Mouse (Mus musculus) cerebellum, adult 18-20 months (tissue): ENCODE measurements at regions not wholly inside any gene's neighbourhood (a gene's known extent, or its start where the extent isn't known, plus 50 kb on each side); places are given as distances from the start of the nearest gene placed in this dataset.

Experiments
- DNase-seq, 2 experiments: peaks; one replicate each; pipeline ENCODE4 v3.0.0; 2021

DNA sequence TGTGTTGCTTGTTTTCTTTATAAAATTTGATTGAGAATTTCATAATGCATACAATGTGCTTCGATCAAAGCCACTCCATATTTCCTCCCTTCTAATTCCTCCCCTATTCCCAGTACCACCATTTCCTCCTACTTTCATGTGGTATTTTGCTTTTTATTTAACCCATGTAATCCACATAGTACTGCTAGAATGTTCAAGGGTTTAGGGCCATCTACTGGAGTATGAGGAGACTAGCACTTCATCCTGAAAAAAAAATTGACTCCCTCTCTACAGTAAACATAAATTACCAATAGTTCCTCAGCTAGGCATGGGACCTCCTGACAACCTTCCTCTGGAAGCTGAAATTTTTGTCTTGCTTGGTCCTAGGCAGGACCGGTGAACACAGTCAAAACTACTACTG is 163.0 kb downstream of the Gpr165 start:
- no peak for DNase-seq

DNA sequence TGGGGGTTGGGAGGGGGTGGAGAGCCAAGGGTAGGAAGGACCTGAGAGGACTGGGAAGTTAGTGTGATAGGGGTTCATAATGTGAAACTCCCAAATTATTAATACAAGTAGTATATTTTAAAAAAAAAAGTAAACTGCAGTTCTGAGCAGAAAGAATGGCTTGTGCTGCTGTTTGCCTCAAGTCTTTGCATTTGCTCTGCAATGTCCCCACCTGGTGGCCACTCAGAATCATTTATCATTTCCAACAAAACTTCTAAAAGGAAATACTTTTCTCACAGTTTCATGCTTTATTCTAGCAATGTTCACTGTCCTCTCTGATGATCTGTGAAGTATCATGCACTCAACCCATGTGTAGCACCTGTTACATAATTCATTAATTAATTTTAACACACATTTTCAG is 165.5 kb downstream of the Gpr165 start:
- peak in 1 of 2 experiments; percentile 6 for DNase-seq

DNA sequence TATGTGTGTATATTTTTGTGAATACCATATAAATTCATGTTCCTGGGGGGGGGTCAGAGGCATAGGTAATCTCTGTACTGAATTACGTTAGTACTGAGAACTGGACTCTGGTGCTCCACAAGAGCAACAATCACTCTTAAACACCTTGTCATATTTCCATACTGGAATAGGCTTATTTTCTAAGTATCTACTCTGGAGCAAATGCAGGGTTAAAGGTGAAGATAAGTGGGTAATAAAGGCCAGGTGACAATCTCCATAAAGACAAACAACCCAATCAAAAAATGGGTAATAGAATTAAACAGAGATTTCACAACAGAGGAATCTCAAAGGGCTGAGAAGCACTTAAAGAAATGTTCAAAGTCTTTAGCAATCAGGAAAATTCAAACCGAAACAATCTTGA is 165.9 kb downstream of the Gpr165 start:
- no peak for DNase-seq

DNA sequence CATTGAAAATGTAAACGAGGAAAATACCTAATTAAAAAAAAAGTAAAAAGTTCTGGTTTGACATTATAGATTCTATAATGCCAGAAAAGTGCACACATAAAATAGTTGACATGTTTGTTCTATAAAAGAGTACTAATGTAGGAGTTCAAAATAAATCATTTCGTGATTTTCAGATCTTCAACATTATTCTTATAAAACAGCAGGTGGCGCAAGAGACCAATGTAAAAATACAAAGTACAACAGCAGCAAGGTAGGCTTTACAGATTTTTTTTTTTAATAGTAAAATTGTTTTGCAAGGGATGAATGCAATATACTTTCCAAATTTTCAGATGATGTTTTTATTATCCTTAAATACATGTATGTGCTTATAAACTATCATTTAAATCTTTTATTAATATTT is 171.8 kb upstream of the Pgr15l start:
- DNase-seq, result no peak
